Mouse (Mus musculus) cerebellum, postnatal 4 days (tissue): ENCODE measurements at regions not wholly inside any gene's neighbourhood (a gene's known extent, or its start where the extent isn't known, plus 50 kb on each side); places are given as distances from the start of the nearest gene placed in this dataset.
A peak's percentile ranks its signal among the peaks of the same experiment; 100 is the strongest.

Source experiments
- DNase-seq, 2 experiments: peaks; one replicate each; pipeline ENCODE4 v3.0.0; 2022; ENCODE audit warnings: low spot score in 2 of 2, mixed read lengths in 1 of 2

DNA sequence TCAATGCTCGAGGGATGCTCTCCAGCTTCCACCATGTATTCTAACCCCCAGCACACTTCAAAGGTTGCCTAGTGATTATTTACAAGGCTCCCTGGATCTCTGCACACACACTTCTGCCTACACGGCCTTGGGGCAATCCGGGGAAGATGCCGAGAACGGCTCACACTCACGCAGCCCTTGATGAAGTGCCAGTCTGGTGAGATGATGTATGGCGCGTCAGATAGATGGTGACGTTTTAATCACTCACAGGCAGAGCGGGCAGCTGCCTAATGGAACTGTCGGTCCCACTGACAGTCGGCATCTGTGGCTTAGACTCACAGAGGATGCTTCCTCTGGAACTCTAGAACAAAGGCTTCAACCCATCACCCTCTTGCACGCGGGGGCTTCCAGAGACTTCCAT is 66.9 kb upstream of the Kazn start:
- DNase-seq, result no peak

DNA sequence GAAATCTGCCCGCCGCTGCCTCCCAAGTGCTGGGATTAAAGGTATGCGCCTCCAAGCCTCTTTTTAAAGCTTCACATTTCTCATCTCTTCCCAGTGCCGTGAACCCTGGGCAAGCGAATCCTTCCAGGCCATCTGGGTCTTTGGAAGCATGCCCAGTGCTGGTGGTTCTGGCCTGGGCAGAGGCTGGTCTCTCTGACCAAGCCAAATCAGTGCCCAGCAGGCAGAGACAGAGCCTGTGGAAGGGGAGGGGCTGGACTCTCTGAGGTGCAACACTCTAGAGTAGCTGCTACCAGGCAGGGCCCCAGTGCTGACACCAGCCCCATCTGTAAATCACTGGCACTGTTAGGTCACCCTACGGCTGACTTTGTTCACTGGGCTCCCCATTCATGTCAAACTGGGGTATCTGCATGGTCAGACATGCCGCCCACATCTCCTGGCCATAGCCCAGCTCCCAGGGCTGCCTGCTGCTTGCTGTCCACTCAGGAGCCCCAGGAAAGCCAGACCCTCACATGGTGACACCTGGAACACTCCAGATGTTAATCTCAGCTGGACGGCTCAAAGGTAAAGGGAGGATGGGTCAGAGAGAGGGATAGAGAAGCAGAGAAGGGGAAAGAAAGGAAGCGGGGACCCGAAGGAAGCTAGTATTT is 64.3 kb upstream of the Kazn start:
- DNase-seq, result peak; percentile 56 to 89

DNA sequence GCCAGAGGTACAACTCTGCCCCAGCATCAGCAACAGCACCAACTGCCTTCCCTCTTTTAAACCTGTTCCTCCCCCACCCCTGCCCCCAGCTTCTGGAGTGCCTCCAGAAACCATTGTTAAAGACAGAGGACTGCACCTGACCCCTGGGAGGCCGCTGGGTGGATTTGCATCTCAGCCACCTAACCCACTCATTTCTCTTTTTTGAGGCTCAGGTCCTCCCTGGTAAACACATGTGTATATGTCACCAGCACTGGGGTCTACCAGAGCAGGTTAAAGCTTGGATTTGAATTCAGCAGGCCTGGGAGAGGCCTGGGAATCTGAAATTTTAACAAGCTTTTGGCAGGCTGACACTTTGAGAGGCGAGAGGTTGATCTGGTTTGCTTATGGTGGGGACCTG is 63.5 kb upstream of the Kazn start:
- DNase-seq, result no peak

DNA sequence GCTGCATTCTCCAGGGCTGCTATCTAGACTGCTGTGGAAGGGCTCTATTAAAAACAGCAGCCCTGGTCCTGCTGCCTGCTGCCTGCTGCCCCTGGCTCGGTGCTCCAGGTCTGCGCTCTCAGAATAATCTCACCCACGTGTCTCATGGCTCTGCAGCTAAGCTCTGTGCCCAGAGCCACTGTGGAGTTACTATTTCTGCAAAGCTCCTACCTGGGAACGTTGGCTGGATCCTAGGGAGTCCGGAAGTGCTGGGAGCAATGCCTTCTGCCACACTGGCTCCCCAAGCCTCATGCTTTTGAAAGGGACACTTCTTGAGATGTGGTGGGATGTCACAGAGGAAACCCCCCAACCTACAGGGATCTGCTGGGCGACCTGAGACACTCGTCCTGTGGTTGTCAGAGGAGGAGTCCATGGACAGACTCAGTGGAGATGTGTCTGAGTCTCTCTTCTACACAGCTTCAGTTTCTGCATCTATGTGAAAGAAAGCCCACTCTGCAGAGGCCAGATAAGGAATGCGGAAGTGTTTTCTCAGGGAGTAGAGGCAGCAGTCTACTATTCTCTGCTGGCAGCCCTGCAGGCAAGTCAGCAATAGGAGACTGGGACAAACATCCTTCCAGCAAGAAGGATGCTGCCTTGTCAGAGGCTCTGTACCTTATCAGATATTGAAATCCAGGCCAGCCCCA is 63.0 kb upstream of the Kazn start:
- DNase-seq, result no peak

DNA sequence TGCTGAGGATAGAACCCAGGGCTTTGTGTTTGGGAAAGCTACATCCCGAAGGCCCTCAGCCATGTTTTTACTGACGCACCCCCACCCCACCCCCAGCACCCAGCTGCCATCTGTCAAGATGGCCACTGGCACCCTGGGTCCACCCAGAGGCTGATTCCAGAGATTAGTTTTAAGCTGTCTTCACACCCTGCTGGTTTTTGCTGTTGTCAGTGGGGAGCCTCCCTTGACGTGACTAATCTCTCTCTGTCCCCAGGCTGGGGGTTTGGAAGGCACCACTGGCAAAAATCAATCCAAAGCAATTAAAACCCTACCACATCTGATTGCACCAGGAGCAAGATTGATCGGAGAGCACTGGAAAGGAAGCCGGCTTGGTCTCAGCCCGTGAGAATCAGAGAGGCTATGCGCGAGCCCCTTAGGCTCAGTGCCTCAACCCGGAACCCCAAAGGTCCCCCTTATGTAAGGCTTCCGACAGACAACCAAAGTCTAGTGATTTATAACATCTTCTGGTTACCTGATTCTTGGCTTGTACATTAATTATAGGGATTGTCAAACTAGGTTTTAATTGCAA is 59.7 kb upstream of the Kazn start:
- no peak for DNase-seq

DNA sequence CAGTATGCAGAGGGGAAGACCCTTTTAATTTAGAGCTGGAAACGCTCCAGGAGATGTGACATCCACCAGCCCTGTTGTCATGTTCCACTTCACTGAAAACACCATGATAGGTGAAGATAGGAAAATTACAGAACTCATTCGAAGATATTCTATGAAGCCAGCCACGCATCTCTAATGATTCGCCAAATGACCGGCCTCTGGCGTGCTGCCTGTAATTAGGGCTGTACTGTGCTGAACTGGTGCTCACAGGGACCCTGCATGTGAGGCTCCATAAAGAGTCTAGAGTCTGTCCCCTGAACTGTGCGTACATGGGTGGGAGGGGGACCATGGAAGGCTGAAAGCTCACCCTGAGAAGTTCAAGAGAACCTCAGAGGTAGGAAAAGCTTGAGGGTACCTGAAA is 53.6 kb upstream of the Kazn start:
- no peak for DNase-seq

DNA sequence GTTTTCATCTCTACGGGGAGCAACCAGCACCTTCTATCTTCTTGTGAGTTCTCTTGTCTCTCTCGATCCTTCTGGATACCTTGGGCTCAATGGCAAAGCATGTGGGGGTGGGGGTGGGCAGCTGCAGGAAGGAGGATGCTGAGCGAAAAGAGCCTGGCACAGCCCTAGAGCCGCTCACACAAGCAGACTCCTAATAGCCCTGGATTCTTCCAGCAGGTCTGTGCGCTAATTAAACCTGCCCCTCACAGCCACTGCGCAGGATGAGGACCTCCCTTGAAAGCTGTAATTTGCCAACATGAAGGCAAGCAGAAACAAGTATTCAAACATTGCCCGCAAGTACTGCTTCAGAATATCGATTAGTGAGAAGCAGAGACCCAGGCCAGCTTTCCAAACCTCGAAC is 53.1 kb upstream of the Kazn start:
- no peak for DNase-seq

DNA sequence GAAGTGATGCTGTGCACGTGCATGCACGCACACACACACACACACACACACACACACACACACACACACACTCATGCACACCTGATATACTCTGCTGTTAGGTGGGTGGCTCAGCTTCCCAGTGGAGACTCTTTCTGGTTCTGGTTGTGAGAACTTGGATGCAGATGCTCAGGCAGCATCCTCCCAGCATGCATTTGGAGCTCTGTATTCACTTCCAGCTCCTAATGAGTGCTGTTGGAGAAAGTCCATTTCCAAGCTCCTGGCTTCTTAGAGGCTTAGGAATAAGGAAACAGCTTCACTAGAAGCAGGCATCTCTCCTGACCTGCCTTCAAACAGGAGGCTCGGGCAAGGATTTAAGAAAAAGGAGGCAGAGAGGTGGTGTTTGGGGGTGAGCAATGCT is 52.2 kb upstream of the Kazn start:
- DNase-seq, result no peak
